9 mouse cellular contexts compared by ENCODE assay signal in the genomic region with DNA sequence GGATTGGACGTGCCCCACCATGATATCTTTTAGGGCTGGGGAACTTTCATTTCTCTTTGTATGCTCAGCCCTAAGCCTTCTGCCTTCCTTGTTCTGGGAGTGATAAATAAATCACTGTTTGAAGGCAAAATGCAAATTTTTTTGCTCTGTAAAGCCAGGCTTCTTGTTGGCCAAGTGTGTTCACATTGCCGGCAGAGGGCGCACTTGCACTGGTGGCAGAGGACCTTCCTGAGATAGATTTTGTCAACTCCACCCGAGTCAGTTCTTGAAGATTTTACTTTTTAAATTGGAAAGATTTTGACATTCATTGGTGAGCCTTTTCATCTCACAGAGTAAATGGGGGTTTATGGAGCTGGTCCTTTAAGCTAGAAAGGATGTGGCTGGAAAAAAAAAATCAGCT. TPM values are rescaled to one million over a fixed set of nuclear protein-coding genes. Genes with fewer than 3 reads are reported as not detected.
A peak's percentile ranks its signal among the peaks of the same experiment; 100 is the strongest.
DNase-seq lines count a peak whose midpoint lies in the region; ATAC-seq lines count a peak whose summit lies in the region.
"Had no signal": no experiment of that assay in that cellular context is flagged by ENCODE, and none has a peak within 500 bp of the region (broad histone marks: within the 10 kb centered on the region; RNA-seq: fewer than 3 reads in every experiment).

No protein-coding gene starts in this region.

- no peak overlapping the region for H3K4me2 ChIP-seq in kidney, embryonic 14.5 days (replicated peaks; ENCODE audit: low read depth, low read length)
- peak overlapping the region; percentile 37 for H3K4me2 ChIP-seq in intestine, embryonic 15.5 days (replicated peaks)
- H3K4me2 ChIP-seq in neural tube, embryonic 15.5 days, result 0 out of 2 replicates have a peak overlapping the region, but pooled peaks have one; percentile 27

- no peak overlapping the region for H3K4me3 ChIP-seq in kidney, embryonic 14.5 days (ENCODE audit: low read length)
- no peak overlapping the region for H3K4me3 ChIP-seq in intestine, embryonic 15.5 days (replicated peaks)
- no peak overlapping the region for H3K4me3 ChIP-seq in limb, embryonic 10.5 days
- H3K4me3 ChIP-seq in neural tube, embryonic 15.5 days (replicated peaks), result no peak overlapping the region
- H3K4me3 ChIP-seq: erythroblast, embryonic 14.5 days had no signal

- no peak overlapping the region for H3K9ac ChIP-seq in kidney, embryonic 14.5 days (ENCODE audit: low read depth, low read length)
- no peak overlapping the region for H3K9ac ChIP-seq in intestine, embryonic 15.5 days
- H3K9ac ChIP-seq in neural tube, embryonic 15.5 days (replicated peaks), result no peak overlapping the region

- H3K4me1 ChIP-seq in kidney, embryonic 14.5 days (ENCODE audit: control insufficient read depth, insufficient read depth, low read length), result no peaks in the 10 kb centered on the region
- H3K4me1 ChIP-seq in intestine, embryonic 15.5 days (replicated peaks), result 0 out of 2 replicates have a peak, but pooled peaks cover 2% of the 10 kb centered on the region
- no peaks in the 10 kb centered on the region for H3K4me1 ChIP-seq in limb, embryonic 10.5 days
- no peaks in the 10 kb centered on the region for H3K4me1 ChIP-seq in neural tube, embryonic 15.5 days

- WGBS in kidney, embryonic 14.5 days, result 12% methylated on average over 4 of the region's 4 CpGs
- 8% methylated on average over 4 of the region's 4 CpGs for WGBS in intestine, embryonic 15.5 days
- WGBS in limb, embryonic 10.5 days, result 13% methylated on average over 4 of the region's 4 CpGs
- 6% methylated on average over 4 of the region's 4 CpGs for WGBS in neural tube, embryonic 15.5 days

- DNase-seq in kidney, adult 18-20 months, result peak; percentile 89
- peak; percentile 55 for DNase-seq in cerebellum, adult 11-12 months
- DNase-seq in frontal cortex, postnatal 36 days (ENCODE audit: low spot score in 2 of 2), result peak; percentile 84 to 88
- DNase-seq in limb, embryonic 10.5 days (ENCODE audit: low spot score), result peak; percentile 91
- DNase-seq in testis, postnatal 10 days (ENCODE audit: low spot score), result peak; percentile 97

- H3K27ac ChIP-seq in kidney, embryonic 14.5 days (ENCODE audit: low read depth, low read length), result no peak overlapping the region
- no peak overlapping the region for H3K27ac ChIP-seq in intestine, embryonic 15.5 days
- no peak overlapping the region for H3K27ac ChIP-seq in limb, embryonic 10.5 days
- no peak overlapping the region for H3K27ac ChIP-seq in neural tube, embryonic 15.5 days (replicated peaks)

- H3K27me3 ChIP-seq in kidney, embryonic 14.5 days (ENCODE audit: control insufficient read depth, insufficient read depth, low read length), result no peaks in the 10 kb centered on the region
- no peaks in the 10 kb centered on the region for H3K27me3 ChIP-seq in intestine, embryonic 15.5 days (replicated peaks)
- H3K27me3 ChIP-seq in limb, embryonic 10.5 days (ENCODE audit: low read depth, poor library complexity, severe bottlenecking), result no peaks in the 10 kb centered on the region
- no peaks in the 10 kb centered on the region for H3K27me3 ChIP-seq in neural tube, embryonic 15.5 days (replicated peaks)

- no peaks in the 10 kb centered on the region for H3K36me3 ChIP-seq in kidney, embryonic 14.5 days (ENCODE audit: control insufficient read depth, insufficient read depth, low read length)
- H3K36me3 ChIP-seq in intestine, embryonic 15.5 days, result no peaks in the 10 kb centered on the region
- H3K36me3 ChIP-seq in limb, embryonic 10.5 days, result no peaks in the 10 kb centered on the region
- H3K36me3 ChIP-seq in neural tube, embryonic 15.5 days, result no peaks in the 10 kb centered on the region

- no peak for ATAC-seq in kidney, embryonic 14.5 days (ENCODE audit: low FRiP score, low TSS enrichment)
- 0 out of 2 replicates have a peak, but pooled peaks have one; percentile 54 for ATAC-seq in intestine, embryonic 15.5 days
- no peak for ATAC-seq in neural tube, embryonic 15.5 days (ENCODE audit: low FRiP score)

- no peaks in the 10 kb centered on the region for H3K9me3 ChIP-seq in kidney, embryonic 14.5 days (ENCODE audit: control insufficient read depth, low read length)
- H3K9me3 ChIP-seq in intestine, embryonic 15.5 days, result no peaks in the 10 kb centered on the region
- no peaks in the 10 kb centered on the region for H3K9me3 ChIP-seq in limb, embryonic 10.5 days (replicated peaks)
- H3K9me3 ChIP-seq in neural tube, embryonic 15.5 days (replicated peaks), result no peaks in the 10 kb centered on the region

RNA-seq across cellular contexts. Expression of a gene that starts 14.7 kb away (rescaled TPM):
- polyA plus RNA-seq in kidney, embryonic 14.5 days (2014; fragmentation: Nextera tagmentation; extraction: Ambion mirVana), result 23.3 and 24.0 TPM in 2 replicates
- polyA plus RNA-seq in intestine, embryonic 15.5 days (2015; fragmentation: Nextera tagmentation; extraction: Ambion mirVana), result 24.0 and 25.5 TPM in 2 replicates
- 12.4 and 12.7 TPM in 2 replicates for polyA plus RNA-seq in limb, embryonic 10.5 days (2016; fragmentation: Nextera tagmentation; extraction: Ambion mirVana)
- 59.5 and 60.6 TPM in 2 replicates for polyA plus RNA-seq in neural tube, embryonic 15.5 days (2015; fragmentation: Nextera tagmentation; extraction: Ambion mirVana)

RNA-seq across cellular contexts. Expression of a gene that starts 26.7 kb away (rescaled TPM):
- polyA plus RNA-seq in kidney, embryonic 14.5 days (2014; fragmentation: Nextera tagmentation; extraction: Ambion mirVana), result 15.3 and 16.1 TPM in 2 replicates
- polyA plus RNA-seq in intestine, embryonic 15.5 days (2015; fragmentation: Nextera tagmentation; extraction: Ambion mirVana), result 8.9 and 11.3 TPM in 2 replicates
- 9.9 and 13.2 TPM in 2 replicates for polyA plus RNA-seq in limb, embryonic 10.5 days (2016; fragmentation: Nextera tagmentation; extraction: Ambion mirVana)
- 38.2 and 44.8 TPM in 2 replicates for polyA plus RNA-seq in neural tube, embryonic 15.5 days (2015; fragmentation: Nextera tagmentation; extraction: Ambion mirVana)
- polyA plus RNA-seq: erythroblast, embryonic 14.5 days had no signal

RNA-seq across cellular contexts. Expression of a gene that starts 35.9 kb away (rescaled TPM):
- polyA plus RNA-seq in kidney, embryonic 14.5 days (2014; fragmentation: Nextera tagmentation; extraction: Ambion mirVana), result 0.43 and 0.46 TPM in 2 replicates
- polyA plus RNA-seq in intestine, embryonic 15.5 days (2015; fragmentation: Nextera tagmentation; extraction: Ambion mirVana), result 0.31 and 0.73 TPM in 2 replicates
- polyA plus RNA-seq in limb, embryonic 10.5 days (2016; fragmentation: Nextera tagmentation; extraction: Ambion mirVana), result 0.46 and 0.73 TPM in 2 replicates
- 2.1 and 2.2 TPM in 2 replicates for polyA plus RNA-seq in neural tube, embryonic 15.5 days (2015; fragmentation: Nextera tagmentation; extraction: Ambion mirVana)
- polyA plus RNA-seq: erythroblast, embryonic 14.5 days had no signal
